Mouse (Mus musculus) hindbrain, embryonic 12.5 days (tissue): ENCODE results near the gene Mr1. TPM values are rescaled to one million over a fixed set of nuclear protein-coding genes. Genes with fewer than 3 reads are reported as not detected.

Source experiments
- ATAC-seq: fragments of 200-750 bp; cut with Nextera tagmentation; 2 replicates; pipeline ENCODE4 v1.8.0; 2017; ENCODE audit warnings: moderate TSS enrichment; ENCODE audit not compliant: low FRiP score
- H3K27ac ChIP-seq: fragments of 300-500 bp; sonication (generic); 2 replicates; pipeline ENCODE4 v1.5.1; 2016; ENCODE audit warnings: mild to moderate bottlenecking
- H3K27me3 ChIP-seq: fragments of 300-500 bp; sonication (generic); 2 replicates; pipeline ENCODE4 v1.6.1; 2016; ENCODE audit warnings: mild to moderate bottlenecking
- H3K36me3 ChIP-seq: fragments of 300-500 bp; sonication (generic); 2 replicates; pipeline ENCODE4 v1.6.1; 2016; ENCODE audit warnings: mild to moderate bottlenecking
- H3K4me1 ChIP-seq: fragments of 300-500 bp; sonication (generic); 2 replicates; pipeline ENCODE4 v1.6.1; 2016
- H3K4me2 ChIP-seq: fragments of 300-500 bp; sonication (generic); replicated peaks from 2 replicates; pipeline ENCODE4 v1.6.1; 2016; ENCODE audit warnings: mild to moderate bottlenecking
- H3K4me3 ChIP-seq: fragments of 300-500 bp; sonication (generic); 2 replicates; pipeline ENCODE4 v1.5.1; 2016; ENCODE audit warnings: mild to moderate bottlenecking
- H3K9ac ChIP-seq: fragments of 300-500 bp; sonication (generic); 2 replicates; pipeline ENCODE4 v1.6.1; 2016; ENCODE audit warnings: mild to moderate bottlenecking, moderate library complexity
- H3K9me3 ChIP-seq: fragments of 300-500 bp; sonication (generic); replicated peaks from 2 replicates; pipeline ENCODE4 v1.6.1; 2016; ENCODE audit warnings: mild to moderate bottlenecking
- WGBS: fragments of 180-500 bp; shearing (Covaris S2); methylation state at CpG from one replicate; pipeline ENCODE4 v1.1.7; 2016; 5-methylcytosine and 5-hydroxymethylcytosine counted together
- polyA plus RNA-seq: library from polyadenylated mRNA; unstranded; fragments of >200 nt; fragmentation: Nextera tagmentation; extraction: Ambion mirVana; gene quantifications from 2 replicates; pipeline ENCODE4 v1.2.1, GENCODE M21; 2016

Mr1 gene
- polyA plus RNA-seq, 1 experiment from 2014 or later: 2.4 TPM

GRCm38 (mm10) chr1:155090736-155091135, 55.9 kb downstream of the Mr1 start:
- H3K4me2 ChIP-seq: no peak overlapping the region
- H3K27ac ChIP-seq: no peak overlapping the region
- 69% methylated on average over 1 of the region's 1 CpGs for WGBS
- no peaks in the 10 kb centered on the region for H3K36me3 ChIP-seq
- no peak overlapping the region for H3K9ac ChIP-seq
- H3K4me1 ChIP-seq: peaks cover 42% of the 10 kb centered on the region
- H3K27me3 ChIP-seq: no peaks in the 10 kb centered on the region
- ATAC-seq: no peak
- H3K4me3 ChIP-seq: no peak overlapping the region
- no peaks in the 10 kb centered on the region for H3K9me3 ChIP-seq

DNA sequence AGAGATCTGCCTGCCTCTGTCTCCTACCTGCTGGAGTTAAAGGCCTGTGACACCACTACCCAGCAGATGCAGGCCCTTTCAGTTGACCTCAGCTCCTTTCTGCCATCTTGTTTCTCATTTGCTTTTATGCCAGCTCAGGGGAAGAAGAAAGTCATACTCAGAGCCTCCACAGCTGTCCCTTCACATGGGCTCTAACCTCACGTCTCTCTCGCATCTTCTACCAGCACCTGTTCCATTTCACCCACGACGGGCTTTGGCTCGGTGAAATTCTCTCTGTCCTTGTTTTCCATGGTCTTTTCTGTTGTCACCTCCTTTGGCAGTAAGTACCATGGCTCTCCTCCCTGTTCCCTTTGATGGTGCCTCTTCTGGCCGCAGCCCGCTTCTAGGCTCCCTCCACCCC, 56.3 kb downstream of the Mr1 start:
- Histone ChIP-seq H3K9me3 (no peaks in the 10 kb centered on the region), H3K4me3 (no peak overlapping the region), H3K9ac (no peak overlapping the region), H3K27ac (no peak overlapping the region), H3K4me1 (peaks cover 46% of the 10 kb centered on the region), H3K27me3 (no peaks in the 10 kb centered on the region), H3K4me2 (no peak overlapping the region), H3K36me3 (no peaks in the 10 kb centered on the region)
- 92% methylated on average over 7 of the region's 7 CpGs for WGBS
- ATAC-seq: no peak

GRCm38 (mm10) chr1:155088847-155089603, 57.6 kb downstream of the Mr1 start:
- no peak overlapping the region for H3K27ac ChIP-seq
- no peaks in the 10 kb centered on the region for H3K36me3 ChIP-seq
- H3K9me3 ChIP-seq: no peaks in the 10 kb centered on the region
- H3K4me2 ChIP-seq: no peak overlapping the region
- H3K27me3 ChIP-seq: no peaks in the 10 kb centered on the region
- ATAC-seq: no peak
- no peak overlapping the region for H3K4me3 ChIP-seq
- WGBS: 75% methylated on average over 16 of the region's 16 CpGs
- no peak overlapping the region for H3K9ac ChIP-seq
- peaks cover 58% of the 10 kb centered on the region for H3K4me1 ChIP-seq

- no peak for ATAC-seq
- H3K4me3 ChIP-seq: no peak overlapping the region
- peaks cover 54% of the 10 kb centered on the region for H3K4me1 ChIP-seq
- WGBS: 95% methylated on average over 4 of the region's 4 CpGs
- no peaks in the 10 kb centered on the region for H3K9me3 ChIP-seq
- H3K27ac ChIP-seq: no peak overlapping the region
- no peak overlapping the region for H3K9ac ChIP-seq
- H3K27me3 ChIP-seq: no peaks in the 10 kb centered on the region
- no peak overlapping the region for H3K4me2 ChIP-seq
- no peaks in the 10 kb centered on the region for H3K36me3 ChIP-seq
Observed at GRCm38 (mm10) chr1:155088046-155088445, 58.6 kb downstream of the Mr1 start.

DNA sequence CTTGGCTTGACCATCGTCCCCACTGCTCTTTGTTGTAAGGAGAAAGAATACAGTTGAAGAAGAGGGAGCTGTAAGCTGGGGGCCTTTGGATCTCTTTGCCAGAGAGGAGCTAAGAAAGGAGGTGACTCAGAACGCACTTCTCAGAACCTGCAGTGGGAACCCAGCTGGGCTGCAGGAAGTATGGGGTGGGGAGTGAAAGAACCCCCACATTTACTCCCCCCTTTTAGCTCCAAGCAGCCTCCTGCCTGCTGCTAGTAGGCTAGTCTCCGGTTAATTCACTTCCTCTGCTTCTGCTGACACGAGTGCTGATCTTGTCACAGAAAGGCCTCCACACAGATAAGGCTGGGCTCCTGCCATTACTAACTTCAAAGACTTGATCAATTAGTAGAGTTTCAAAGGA, 59.7 kb downstream of the Mr1 start:
- peaks cover 54% of the 10 kb centered on the region for H3K4me1 ChIP-seq
- H3K36me3 ChIP-seq: no peaks in the 10 kb centered on the region
- H3K4me3 ChIP-seq: no peak overlapping the region
- no peak for ATAC-seq
- no peak overlapping the region for H3K9ac ChIP-seq
- peak overlapping the region; percentile 46 for H3K27ac ChIP-seq
- no peaks in the 10 kb centered on the region for H3K27me3 ChIP-seq
- no peak overlapping the region for H3K4me2 ChIP-seq
- H3K9me3 ChIP-seq: no peaks in the 10 kb centered on the region
- 16% methylated on average over 4 of the region's 4 CpGs for WGBS

DNA sequence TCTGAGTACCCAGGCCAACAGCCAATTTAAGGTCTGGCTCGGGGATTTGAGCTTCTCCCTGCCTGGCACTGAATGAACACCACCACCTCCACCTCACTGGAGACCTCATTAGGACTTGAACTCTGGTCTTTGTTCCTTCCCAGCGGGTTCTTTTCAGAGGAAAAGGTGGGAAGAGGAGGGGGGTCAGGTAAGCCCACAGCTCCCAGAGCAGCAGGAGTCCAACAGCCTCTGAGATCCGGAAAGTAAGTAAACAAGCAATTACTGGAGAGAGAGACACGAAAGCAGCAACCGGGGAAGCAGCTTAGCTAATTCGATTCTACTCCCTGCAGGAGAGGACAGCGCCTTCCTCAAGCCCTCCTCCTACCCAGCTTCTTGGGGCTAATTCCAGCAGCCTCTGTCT, 60.2 kb downstream of the Mr1 start:
- H3K4me2 ChIP-seq: no peak overlapping the region
- no peak overlapping the region for H3K4me3 ChIP-seq
- 9% methylated on average over 7 of the region's 7 CpGs for WGBS
- H3K27me3 ChIP-seq: no peaks in the 10 kb centered on the region
- H3K36me3 ChIP-seq: no peaks in the 10 kb centered on the region
- no peak for ATAC-seq
- H3K27ac ChIP-seq: peak overlapping the region; percentile 46
- no peaks in the 10 kb centered on the region for H3K9me3 ChIP-seq
- no peak overlapping the region for H3K9ac ChIP-seq
- peaks cover 53% of the 10 kb centered on the region for H3K4me1 ChIP-seq

DNA sequence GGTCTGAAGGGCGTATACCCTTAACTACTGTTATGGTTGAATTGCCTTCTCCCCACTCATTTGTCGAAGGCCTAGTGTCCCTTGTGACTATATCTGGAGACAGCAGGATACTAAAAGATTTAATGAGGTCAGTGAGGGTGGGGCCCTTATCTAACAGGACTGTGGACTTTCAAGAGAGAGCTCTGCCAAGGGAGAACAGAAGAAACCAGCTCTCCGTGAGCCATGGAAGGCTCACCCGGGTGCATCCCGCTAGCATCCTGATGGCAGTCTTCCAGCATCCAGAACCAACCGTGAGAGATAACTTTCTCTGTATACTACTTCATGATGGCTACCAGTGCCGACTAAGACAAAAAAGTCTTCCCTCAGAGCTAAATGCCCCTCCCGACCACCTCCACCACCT, 61.8 kb downstream of the Mr1 start:
- H3K4me2 ChIP-seq: no peak overlapping the region
- WGBS: 49% methylated on average over 8 of the region's 8 CpGs
- H3K9me3 ChIP-seq: no peaks in the 10 kb centered on the region
- H3K9ac ChIP-seq: no peak overlapping the region
- no peak for ATAC-seq
- H3K4me3 ChIP-seq: no peak overlapping the region
- no peak overlapping the region; the same call in 1 of the 2 replicates for H3K27ac ChIP-seq
- no peaks in the 10 kb centered on the region for H3K36me3 ChIP-seq
- peaks cover 53% of the 10 kb centered on the region for H3K4me1 ChIP-seq
- H3K27me3 ChIP-seq: no peaks in the 10 kb centered on the region

- H3K27ac ChIP-seq: peak overlapping the region; percentile 99
- no peaks in the 10 kb centered on the region for H3K36me3 ChIP-seq
- H3K4me3 ChIP-seq: peak overlapping the region; percentile 36
- H3K9ac ChIP-seq: peak overlapping the region; percentile 74
- no peaks in the 10 kb centered on the region for H3K9me3 ChIP-seq
- 1% methylated on average over 38 of the region's 77 CpGs for WGBS
- peak overlapping the region; percentile 66 for H3K4me2 ChIP-seq
- H3K27me3 ChIP-seq: no peaks in the 10 kb centered on the region
- peak; percentile 95 for ATAC-seq
- peaks cover 57% of the 10 kb centered on the region for H3K4me1 ChIP-seq
Observed at GRCm38 (mm10) chr1:155083271-155084265, 63.0 kb downstream of the Mr1 start.

- Histone ChIP-seq H3K27ac (peak overlapping the region; percentile 99), H3K4me1 (peaks cover 63% of the 10 kb centered on the region), H3K36me3 (no peaks in the 10 kb centered on the region), H3K9ac (peak overlapping the region; percentile 69), H3K9me3 (no peaks in the 10 kb centered on the region), H3K4me3 (peak overlapping the region; percentile 36), H3K27me3 (no peaks in the 10 kb centered on the region), H3K4me2 (peak overlapping the region; percentile 66)
- WGBS: 0% methylated on average over 14 of the region's 18 CpGs
- no peak; the same call in 1 of the 2 replicates for ATAC-seq
Observed at GRCm38 (mm10) chr1:155082965-155083268, 63.7 kb downstream of the Mr1 start.

GRCm38 (mm10) chr1:155082158-155082964, 64.3 kb downstream of the Mr1 start:
- peaks cover 69% of the 10 kb centered on the region for H3K4me1 ChIP-seq
- H3K9me3 ChIP-seq: no peaks in the 10 kb centered on the region
- no peak for ATAC-seq

GRCm38 (mm10) chr1:155077675-155078074, 68.9 kb downstream of the Mr1 start:
- Histone ChIP-seq H3K36me3 (no peaks in the 10 kb centered on the region), H3K4me3 (no peak overlapping the region), H3K27ac (peak overlapping the region; percentile 70), H3K9ac (no peak overlapping the region), H3K27me3 (no peaks in the 10 kb centered on the region), H3K4me1 (peaks cover 48% of the 10 kb centered on the region), H3K9me3 (no peaks in the 10 kb centered on the region), H3K4me2 (no peak overlapping the region)
- peak; percentile 41 for ATAC-seq
- WGBS: 29% methylated on average over 3 of the region's 3 CpGs

More at GRCm38 (mm10) chr1:155082158-155082964, 64.3 kb downstream of the Mr1 start:
- H3K27me3 ChIP-seq: no peaks in the 10 kb centered on the region
- H3K9ac ChIP-seq: peak overlapping the region; percentile 69
- H3K4me3 ChIP-seq: peak overlapping the region; percentile 36; the same call in 1 of the 2 replicates
- WGBS: 5% methylated on average over 11 of the region's 11 CpGs
- peak overlapping the region; percentile 66 for H3K4me2 ChIP-seq
- peak overlapping the region; percentile 99 for H3K27ac ChIP-seq
- H3K36me3 ChIP-seq: no peaks in the 10 kb centered on the region
